Mouse (Mus musculus): Measurements from ENCODE around the gene Inf2.

DNA sequence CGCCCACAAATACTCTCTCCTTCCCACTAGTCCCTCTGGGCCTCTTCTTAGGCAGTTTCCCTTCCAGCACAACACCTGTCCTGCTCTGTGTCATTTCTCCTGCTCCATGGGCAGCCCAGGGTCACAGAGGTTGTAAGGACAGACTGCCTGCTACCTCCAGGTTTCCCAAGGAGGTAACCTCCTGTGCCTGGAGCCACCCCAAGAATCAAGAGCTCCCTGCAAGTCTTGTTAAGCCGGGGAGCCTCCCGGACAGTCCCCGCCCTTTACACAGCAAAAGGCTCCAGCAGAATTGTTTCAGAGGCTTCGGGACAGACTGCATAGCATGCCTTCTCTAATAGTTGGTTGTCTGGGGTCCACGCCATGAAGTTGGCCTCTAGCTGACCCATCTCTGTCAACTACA is 37.9 kb downstream of the Inf2 start:
- TF ChIP-seq CTCF (IDR thresholded peaks at IDR 0.05; ENCODE audit: low read depth, low read length) (no peak), POLR2A (IDR thresholded peaks at IDR 0.05; ENCODE audit: insufficient read depth, low read length) (no peak)
